Mouse (Mus musculus) ES-Bruce4 (cell line): ENCODE measurements around the gene Tmem131l. TPM values are rescaled to one million over a fixed set of nuclear protein-coding genes. Genes with fewer than 3 reads are reported as not detected.

ENCODE experiments used
- H3K27ac ChIP-seq: 2 replicates; pipeline ENCODE4 v1.5.1; 2012; ENCODE audit warnings: low read length, inconsistent platforms; ENCODE audit not compliant: insufficient read depth
- H3K27me3 ChIP-seq: 2 replicates; pipeline ENCODE4 v1.6.1; 2012; ENCODE audit warnings: mild to moderate bottlenecking, low read length, inconsistent platforms; ENCODE audit not compliant: control insufficient read depth, poor library complexity, insufficient read depth, severe bottlenecking
- H3K36me3 ChIP-seq: 2 replicates; pipeline ENCODE4 v1.6.1; 2012; ENCODE audit warnings: inconsistent platforms, mild to moderate bottlenecking, low read length, moderate library complexity; ENCODE audit not compliant: control insufficient read depth, poor library complexity, insufficient read depth, severe bottlenecking
- H3K4me1 ChIP-seq: one replicate; pipeline ENCODE4 v1.8.1; 2011; ENCODE audit warnings: low read length; ENCODE audit not compliant: control insufficient read depth, insufficient read depth
- H3K4me3 ChIP-seq: 2 replicates; pipeline ENCODE4 v1.5.1; 2011; ENCODE audit warnings: low read depth, mild to moderate bottlenecking, low read length
- H3K9ac ChIP-seq: 2 replicates; pipeline ENCODE4 v1.6.1; 2012; ENCODE audit warnings: low read depth, mild to moderate bottlenecking, inconsistent platforms; ENCODE audit not compliant: poor library complexity, severe bottlenecking
- H3K9me3 ChIP-seq: replicated peaks from 2 replicates; pipeline ENCODE4 v1.6.1; 2012; ENCODE audit warnings: mild to moderate bottlenecking, low read length, inconsistent platforms; ENCODE audit not compliant: control insufficient read depth, poor library complexity, insufficient read depth, severe bottlenecking
- CTCF ChIP-seq: IDR thresholded peaks from one replicate; pipeline ENCODE4 v1.8.1; 2011; ENCODE audit warnings: low read depth, low read length
- EP300 ChIP-seq: IDR thresholded peaks from 2 replicates; pipeline ENCODE4 v1.6.1; 2011; ENCODE audit warnings: low read depth, low read length; ENCODE audit not compliant: insufficient read depth
- POLR2A ChIP-seq: IDR thresholded peaks from one replicate; pipeline ENCODE4 v1.8.1; 2011; ENCODE audit warnings: low read length; ENCODE audit not compliant: insufficient read depth
- polyA plus RNA-seq: library from polyadenylated mRNA; stranded (reverse); fragments of >200 nt; gene quantifications from 2 replicates; pipeline ENCODE4 v1.2.4, GENCODE M21; 2011; ENCODE audit warnings: low read depth; ENCODE audit not compliant: missing spikeins, insufficient read depth, insufficient read length

The Tmem131l gene
- polyA plus RNA-seq, 1 experiment, result 51.5 TPM

DNA sequence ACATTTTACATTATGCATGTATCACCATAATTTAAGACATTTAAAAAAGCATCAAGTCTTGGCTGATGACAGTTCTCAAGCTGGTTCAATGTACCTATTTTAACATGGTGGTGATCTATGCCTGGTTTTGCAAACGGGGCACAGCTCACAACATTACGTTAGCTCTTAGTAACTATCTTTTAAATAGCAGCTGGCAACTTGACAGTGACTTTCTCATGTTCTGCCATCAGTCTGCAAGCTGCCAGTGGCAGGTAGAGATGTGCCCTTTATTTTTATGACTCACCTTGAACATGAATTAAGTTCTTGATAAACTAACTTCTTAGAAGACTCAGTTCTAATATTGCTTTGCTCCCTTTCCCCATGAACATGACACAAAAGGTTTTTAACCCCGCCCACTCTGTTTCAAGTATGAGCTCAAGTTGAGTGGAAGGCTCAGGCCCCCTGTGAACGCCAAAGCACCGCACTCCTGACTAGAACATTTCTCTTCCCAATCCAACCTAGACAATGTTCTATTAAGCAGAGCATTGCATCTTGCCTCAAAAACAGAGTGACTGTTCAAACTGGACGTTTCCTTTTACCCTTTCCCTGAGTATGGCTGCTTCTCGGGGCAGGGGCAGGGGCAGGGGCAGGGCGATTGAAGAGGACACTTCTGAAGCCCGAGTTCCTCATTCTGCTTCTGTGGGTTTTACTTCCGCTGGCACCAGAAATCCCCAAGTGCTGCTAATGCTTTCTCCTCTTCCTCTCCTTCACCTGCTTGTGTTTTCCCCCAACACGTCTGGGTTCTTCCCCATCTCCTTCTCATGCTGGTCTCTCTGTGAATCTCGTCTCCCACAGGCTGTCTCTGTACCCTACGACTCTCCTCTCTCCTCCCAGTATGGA, 29.1 kb upstream of the Tmem131l start:
- Histone ChIP-seq H3K4me1 (no peaks in the 10 kb centered on the region), H3K9me3 (no peaks in the 10 kb centered on the region)

DNA sequence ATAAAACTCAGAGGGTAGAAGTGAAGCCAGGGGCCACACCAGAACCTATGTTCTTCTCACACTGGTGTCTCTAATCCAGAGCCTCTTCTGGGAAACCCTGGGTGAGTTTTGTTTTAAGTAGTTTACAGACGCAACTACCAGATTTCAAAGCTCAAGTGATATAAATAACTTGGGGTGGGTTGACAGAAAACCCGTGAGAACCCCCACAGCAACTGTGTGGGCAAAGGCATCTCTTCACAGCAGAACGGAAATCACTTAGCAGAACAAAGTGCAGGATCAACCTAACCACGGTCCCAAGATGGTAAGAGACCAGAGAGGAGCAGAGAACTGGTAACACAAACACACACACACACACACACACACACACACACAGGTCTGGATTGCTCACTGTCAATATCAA, 25.9 kb upstream of the Tmem131l start:
- H3K27ac ChIP-seq, result no peak overlapping the region
- H3K27me3 ChIP-seq, result no peaks in the 10 kb centered on the region
- H3K4me1 ChIP-seq, result no peaks in the 10 kb centered on the region
- H3K9me3 ChIP-seq, result no peaks in the 10 kb centered on the region
- no peak overlapping the region for H3K9ac ChIP-seq
- H3K4me3 ChIP-seq, result no peak overlapping the region
- no peaks in the 10 kb centered on the region for H3K36me3 ChIP-seq
- TF ChIP-seq EP300 (no peak), CTCF (no peak), POLR2A (no peak)

More for the DNA sequence above, 29.1 kb upstream of the Tmem131l start:
- Histone ChIP-seq H3K9ac (no peak overlapping the region), H3K27ac (no peak overlapping the region), H3K27me3 (no peaks in the 10 kb centered on the region), H3K4me3 (no peak overlapping the region), H3K36me3 (no peaks in the 10 kb centered on the region)
- no peak for TF ChIP-seq EP300
- TF ChIP-seq POLR2A, result no peak
- TF ChIP-seq CTCF, result no peak

DNA sequence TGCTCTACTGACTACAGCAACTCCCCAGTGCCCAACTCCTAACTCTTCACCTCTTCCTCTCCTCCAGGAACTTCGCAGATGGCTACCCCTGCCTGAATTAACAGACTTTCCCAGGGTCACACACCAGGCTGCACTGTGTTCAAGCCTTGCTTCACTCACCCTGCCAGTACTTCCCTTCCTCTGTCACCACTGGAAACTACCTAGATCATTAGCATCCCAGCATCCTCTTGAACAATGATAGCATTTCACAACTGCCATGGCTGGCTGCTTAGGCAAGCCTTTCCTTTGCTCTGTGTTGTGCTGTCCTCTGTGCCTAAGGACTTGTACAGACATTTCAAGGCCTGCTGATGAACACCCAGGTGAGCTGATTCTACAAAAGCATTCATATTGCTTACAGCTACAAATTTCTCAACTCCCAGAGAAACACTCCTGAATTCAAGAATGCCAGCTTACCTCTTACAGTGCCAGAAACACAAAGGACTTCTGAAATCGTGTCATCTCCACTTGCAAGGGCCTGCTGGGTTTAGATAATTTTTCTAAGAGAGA, 23.5 kb upstream of the Tmem131l start:
- Histone ChIP-seq H3K4me1 (no peaks in the 10 kb centered on the region), H3K9me3 (no peaks in the 10 kb centered on the region; the same call in 1 of the 2 replicates)

DNA sequence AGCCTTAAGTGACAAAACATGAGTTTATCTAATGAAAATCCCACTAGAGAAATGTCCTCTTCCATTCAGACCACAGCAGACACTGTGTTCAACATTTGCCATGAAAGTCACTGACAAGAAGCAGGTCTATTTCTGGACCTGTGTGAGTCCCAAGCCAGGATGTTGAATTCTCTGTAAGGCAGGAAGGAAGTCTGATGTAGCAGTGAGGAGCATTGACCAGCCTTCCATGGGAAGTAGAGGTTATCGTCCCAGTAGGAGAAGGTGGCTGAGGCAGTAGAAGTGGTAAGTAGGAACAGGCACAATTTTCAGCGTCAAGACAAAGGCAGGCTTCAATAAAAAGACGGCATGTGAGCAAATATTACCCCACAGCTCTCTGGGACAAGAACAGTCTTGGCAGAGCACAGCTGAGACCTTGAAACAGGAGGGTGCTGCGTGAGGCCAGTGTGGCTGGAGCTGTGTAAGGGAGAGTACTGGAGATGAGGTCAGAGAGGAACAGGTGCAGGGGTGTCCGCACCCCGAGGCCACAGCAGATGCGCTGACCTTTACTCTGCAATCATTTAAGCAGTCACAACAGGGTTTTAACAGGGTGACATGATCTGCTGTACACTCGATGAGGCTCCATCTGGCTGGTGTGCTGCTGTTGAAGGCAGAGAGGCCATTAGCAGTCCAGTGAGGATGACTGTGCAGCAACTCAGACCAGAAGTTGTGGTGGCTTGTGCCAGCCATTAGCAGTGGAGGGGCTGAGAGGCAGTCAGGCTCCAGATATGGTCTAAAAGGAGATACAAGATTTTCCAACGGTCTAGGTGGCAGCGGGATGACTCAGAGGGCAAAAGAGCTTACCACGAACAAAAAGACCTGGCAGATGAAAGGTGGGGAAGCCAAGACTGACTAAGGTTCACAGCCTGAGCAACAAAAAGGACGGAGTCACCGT, 21.8 kb upstream of the Tmem131l start:
- no peak for TF ChIP-seq CTCF
- no peak for TF ChIP-seq POLR2A
- no peak for TF ChIP-seq EP300
- H3K27ac ChIP-seq, result no peak overlapping the region
- peaks cover 9% of the 10 kb centered on the region for H3K9me3 ChIP-seq

More for the DNA sequence above, 23.5 kb upstream of the Tmem131l start:
- TF ChIP-seq POLR2A, result no peak
- no peak for TF ChIP-seq CTCF
- TF ChIP-seq EP300, result no peak
- no peaks in the 10 kb centered on the region for H3K36me3 ChIP-seq
- H3K27me3 ChIP-seq, result no peaks in the 10 kb centered on the region
- no peak overlapping the region for H3K4me3 ChIP-seq
- no peak overlapping the region for H3K27ac ChIP-seq
- H3K9ac ChIP-seq, result no peak overlapping the region

DNA sequence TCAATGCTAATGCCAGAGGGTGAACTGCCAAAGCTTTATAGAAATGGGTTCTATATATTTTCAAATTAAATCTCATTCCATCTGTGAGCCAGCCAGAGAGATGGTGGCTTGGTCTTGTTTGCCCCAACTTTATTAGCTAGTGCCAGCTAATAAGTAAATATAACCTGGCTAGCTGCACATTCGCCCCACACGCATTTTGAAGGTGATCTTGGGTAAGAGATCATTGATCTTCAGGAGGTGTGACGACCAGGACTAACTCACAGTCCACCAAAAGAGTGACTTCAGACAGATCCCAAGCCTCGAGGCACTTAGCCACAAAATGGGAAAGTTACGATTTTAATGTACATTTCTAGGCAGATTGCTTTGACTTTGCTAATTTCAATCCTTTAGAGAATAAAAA, 21.0 kb upstream of the Tmem131l start:
- TF ChIP-seq EP300, result no peak
- TF ChIP-seq CTCF, result no peak
- TF ChIP-seq POLR2A, result no peak
- H3K4me1 ChIP-seq, result no peaks in the 10 kb centered on the region
- peaks cover 12% of the 10 kb centered on the region for H3K9me3 ChIP-seq
- no peak overlapping the region for H3K27ac ChIP-seq
- no peak overlapping the region for H3K9ac ChIP-seq
- no peak overlapping the region for H3K4me3 ChIP-seq
- H3K36me3 ChIP-seq, result no peaks in the 10 kb centered on the region
- no peaks in the 10 kb centered on the region for H3K27me3 ChIP-seq

More for the DNA sequence above, 21.8 kb upstream of the Tmem131l start:
- no peaks in the 10 kb centered on the region for H3K27me3 ChIP-seq
- no peak overlapping the region for H3K4me3 ChIP-seq
- no peaks in the 10 kb centered on the region for H3K4me1 ChIP-seq
- no peaks in the 10 kb centered on the region for H3K36me3 ChIP-seq
- no peak overlapping the region for H3K9ac ChIP-seq
